Mouse (Mus musculus): ENCODE measurements at regions not wholly inside any gene's neighbourhood (a gene's known extent, or its start where the extent isn't known, plus 50 kb on each side); places are given as distances from the start of the nearest gene placed in this dataset.

GRCm38 (mm10) chr6:59968701-59969100 lies 542.6 kb upstream of the Gprin3 start:
- peak in 1 of 2 experiments; percentile 0 for DNase-seq

- DNase-seq: no peak
Observed at GRCm38 (mm10) chr6:59968222-59968621, 542.1 kb upstream of the Gprin3 start.

- no peak for DNase-seq
Observed at GRCm38 (mm10) chr6:59935046-59935445, 509.0 kb upstream of the Gprin3 start.

DNA sequence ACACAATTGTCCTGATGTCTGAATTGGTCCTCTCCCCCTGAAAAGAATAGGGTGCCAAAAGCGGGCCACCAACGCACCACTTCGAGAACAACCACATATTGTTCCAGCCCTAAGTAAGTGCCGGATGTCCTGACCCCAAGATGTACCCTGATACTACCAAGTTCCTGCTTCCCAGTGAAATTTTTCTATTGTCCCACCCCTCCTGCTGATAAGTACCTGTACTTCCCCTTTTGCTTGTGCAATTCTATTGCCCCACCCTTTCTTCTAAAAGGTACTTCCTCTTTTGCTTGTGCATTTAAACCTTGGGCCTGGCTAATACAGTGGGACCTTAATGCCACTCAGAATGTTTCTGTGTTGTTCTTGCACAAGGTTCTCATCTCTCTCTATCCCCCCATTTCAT lies 473.7 kb upstream of the Gprin3 start:
- no peak for DNase-seq
